Mouse (Mus musculus) CH12.LX (cell line): ENCODE measurements at regions not wholly inside any gene's neighbourhood (a gene's known extent, or its start where the extent isn't known, plus 50 kb on each side); places are given as distances from the start of the nearest gene placed in this dataset.

Experiments used
- CTCF ChIP-seq, 2 experiments: IDR thresholded peaks in 1 of 2; conservative IDR thresholded peaks in 1 of 2; 2 replicates each; pipeline ENCODE4 v1.5.1; 2011 to 2012; ENCODE audit warnings: low read depth in 2 of 2, low read length in 2 of 2, improper control_type of control experiment in 1 of 2, inconsistent platforms in 1 of 2, mild to moderate bottlenecking in 1 of 2, moderate library complexity in 1 of 2
- ELF1 ChIP-seq: IDR thresholded peaks from 2 replicates; pipeline ENCODE4 v1.6.1; 2014; ENCODE audit warnings: low read depth, mild to moderate bottlenecking, inconsistent platforms, low read length, improper control_type of control experiment
- EP300 ChIP-seq: IDR thresholded peaks from 2 replicates; pipeline ENCODE4 v1.6.1; 2011; ENCODE audit warnings: low read length, improper control_type of control experiment
- GABPA ChIP-seq: IDR thresholded peaks from 2 replicates; pipeline ENCODE4 v1.6.1; 2012; ENCODE audit warnings: low read depth, low read length, improper control_type of control experiment, inconsistent platforms; ENCODE audit not compliant: insufficient replicate concordance
- MAX ChIP-seq: IDR thresholded peaks from 2 replicates; pipeline ENCODE4 v1.6.1; 2011; ENCODE audit warnings: low read length, improper control_type of control experiment
- MEF2A ChIP-seq: IDR thresholded peaks from 2 replicates; pipeline ENCODE4 v1.6.1; 2014; ENCODE audit warnings: low read depth, mild to moderate bottlenecking, inconsistent platforms, low read length, improper control_type of control experiment, borderline replicate concordance
- MXI1 ChIP-seq: IDR thresholded peaks from 2 replicates; pipeline ENCODE4 v1.6.1; 2011; ENCODE audit warnings: mild to moderate bottlenecking, low read depth, low read length, improper control_type of control experiment
- POLR2A ChIP-seq: IDR thresholded peaks from 2 replicates; pipeline ENCODE4 v1.6.1; 2011; ENCODE audit warnings: low read depth, mild to moderate bottlenecking, improper control_type of control experiment, low read length
- ZMIZ1 ChIP-seq: IDR thresholded peaks from 2 replicates; pipeline ENCODE4 v1.6.1; 2012; ENCODE audit warnings: low read depth, mild to moderate bottlenecking, inconsistent platforms, low read length, improper control_type of control experiment

DNA sequence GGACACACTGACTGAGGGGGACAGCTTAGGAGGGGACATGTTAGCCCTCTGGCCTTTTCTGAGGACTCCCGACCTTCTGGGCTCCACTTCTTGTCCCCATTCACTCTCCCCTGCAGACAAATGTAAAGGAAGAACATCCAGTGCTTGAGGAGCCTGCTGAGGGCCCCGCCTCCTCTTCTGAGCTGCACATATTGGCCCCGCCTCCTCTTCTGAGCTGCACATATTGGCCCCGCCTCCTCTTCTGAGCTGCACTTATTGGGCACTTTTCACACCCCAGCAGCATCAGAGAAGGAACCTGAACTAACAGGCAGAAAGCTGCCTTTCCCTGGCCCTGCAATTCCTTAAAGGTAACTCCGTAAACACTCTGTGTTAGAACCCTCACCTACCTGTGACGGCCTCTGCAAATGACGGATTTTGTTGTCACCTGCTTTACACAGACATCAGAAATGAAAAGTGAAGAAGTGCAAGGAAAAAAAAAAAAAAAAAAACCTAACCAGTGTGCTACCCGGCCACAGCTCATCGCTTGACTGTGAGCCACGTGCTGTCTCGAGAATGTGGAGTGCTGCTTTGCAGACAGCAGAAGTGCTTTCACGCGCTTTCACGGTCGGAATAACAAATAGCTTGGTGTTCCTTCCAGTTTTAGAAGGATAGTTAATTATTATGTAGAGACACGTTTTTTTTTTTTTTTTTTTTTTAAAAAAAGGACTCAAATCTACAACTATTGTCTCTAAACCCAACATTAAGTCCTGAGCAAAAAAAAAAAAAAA is 96.5 kb downstream of the Ddx11 start:
- TF ChIP-seq MXI1 = no peak
- no peak for TF ChIP-seq EP300
- no peak for TF ChIP-seq MAX
- TF ChIP-seq MEF2A = no peak
- TF ChIP-seq CTCF (conservative IDR thresholded peaks at IDR 0.05 in 1 of 2, IDR thresholded peaks at IDR 0.05 in 1 of 2; ENCODE audit: low read depth in 2 of 2, low read length in 2 of 2) = no peak
- no peak for TF ChIP-seq POLR2A
- TF ChIP-seq GABPA = no peak
- TF ChIP-seq ZMIZ1 = no peak
- TF ChIP-seq ELF1 = no peak
